Mouse (Mus musculus) cerebellum, adult 2 months (tissue): ENCODE data around the gene Creg1.

Source experiments
- CTCF ChIP-seq: fragments of 200-500 bp; IDR thresholded peaks from 2 replicates; pipeline ENCODE4 v1.5.1; 2011; ENCODE audit warnings: low read depth, mild to moderate bottlenecking, control low read depth, low read length, moderate library complexity, borderline replicate concordance; ENCODE audit not compliant: insufficient read depth
- POLR2A ChIP-seq: fragments of 200-500 bp; IDR thresholded peaks from 2 replicates; pipeline ENCODE4 v1.6.1; 2011; ENCODE audit warnings: low read length, control low read depth, borderline replicate concordance; ENCODE audit not compliant: insufficient read depth

DNA sequence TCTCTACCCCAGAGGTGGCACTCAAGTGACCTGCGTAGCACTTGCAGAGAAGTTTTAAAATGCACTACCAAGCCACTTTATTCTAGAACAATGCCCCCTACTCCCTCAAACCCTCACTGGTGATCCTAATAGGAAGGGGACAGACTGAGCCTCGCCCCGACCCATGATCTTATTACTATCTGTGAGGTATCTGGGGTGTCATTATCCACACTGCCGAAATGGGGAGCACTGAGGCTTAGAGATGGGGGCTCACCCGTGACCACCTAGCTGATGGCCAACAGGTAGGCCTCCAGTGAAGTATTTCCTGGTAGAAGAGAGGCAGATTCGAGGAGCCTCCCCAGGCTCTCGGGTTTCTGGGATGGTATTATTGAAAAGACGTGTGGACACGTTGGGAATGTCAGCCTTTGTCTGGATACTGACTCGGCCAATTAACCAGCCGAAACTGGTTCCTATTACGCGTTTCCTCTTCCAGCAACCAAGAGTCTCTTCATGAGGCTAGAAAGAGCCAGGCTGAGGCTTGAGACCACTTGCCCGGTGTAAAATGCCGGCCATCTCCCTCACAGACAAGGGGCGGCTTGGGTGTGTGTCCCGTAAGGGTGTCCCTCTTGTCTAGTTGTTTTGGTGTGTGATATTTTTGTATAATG, 2.2 kb downstream of the Creg1 start:
- no peak for TF ChIP-seq CTCF
- TF ChIP-seq POLR2A, result no peak
